Mouse (Mus musculus): ENCODE data around the gene Slc25a12. TPM values are rescaled to one million over a fixed set of nuclear protein-coding genes. Genes with fewer than 3 reads are reported as not detected.

Slc25a12 gene
- total RNA-seq, 2 experiments from 2014 or later: 175 to 176 TPM

- DNase-seq: no peak
Observed at GRCm38 (mm10) chr2:71246096-71246495, 121.5 kb downstream of the Slc25a12 start.

- DNase-seq: no peak
Observed at GRCm38 (mm10) chr2:71245416-71245815, 122.1 kb downstream of the Slc25a12 start.

GRCm38 (mm10) chr2:71244807-71245206, 122.7 kb downstream of the Slc25a12 start:
- no peak for DNase-seq

GRCm38 (mm10) chr2:71243058-71243672, 124.4 kb downstream of the Slc25a12 start:
- DNase-seq: no peak

- DNase-seq: no peak
Observed at GRCm38 (mm10) chr2:71242180-71242579, 125.4 kb downstream of the Slc25a12 start.

GRCm38 (mm10) chr2:71241505-71241904, 126.0 kb downstream of the Slc25a12 start:
- no peak for DNase-seq

- DNase-seq: no peak
Observed at GRCm38 (mm10) chr2:71236009-71236408, 131.5 kb downstream of the Slc25a12 start.

GRCm38 (mm10) chr2:71235420-71235819, 132.1 kb downstream of the Slc25a12 start:
- DNase-seq: no peak

GRCm38 (mm10) chr2:71232976-71233375, 134.6 kb downstream of the Slc25a12 start:
- DNase-seq: no peak

- no peak for DNase-seq
Observed at GRCm38 (mm10) chr2:71231951-71232350, 135.6 kb downstream of the Slc25a12 start.

- DNase-seq: no peak
Observed at GRCm38 (mm10) chr2:71229603-71230002, 137.9 kb downstream of the Slc25a12 start.

GRCm38 (mm10) chr2:71227398-71227797, 140.2 kb downstream of the Slc25a12 start:
- no peak for DNase-seq

Other genes starting within 250 kb of the Slc25a12 start
- gene Cybrd1, start 249.8 kb downstream of the Slc25a12 start, total RNA-seq (2021): 1 to 10 TPM; 1.2 to 1.3 TPM
- 10 to 100 TPM; 96.0 to 99.1 TPM for gene Dync1i2, start 156.0 kb downstream of the Slc25a12 start, total RNA-seq (2021)
- gene Hat1, start 21.2 kb upstream of the Slc25a12 start, total RNA-seq (2021): 10 to 100 TPM; 75.3 to 76.0 TPM
- gene Metap1d, start 85.5 kb upstream of the Slc25a12 start, total RNA-seq (2021): 10 to 100 TPM; 35.1 to 37.1 TPM
- gene Dlx1, start 160.4 kb upstream of the Slc25a12 start, total RNA-seq (2021): under 1 TPM; 0.14 to 0.43 TPM
- gene Dlx2, start 179.0 kb upstream of the Slc25a12 start, total RNA-seq (2021): under 1 TPM in 1 of 2 experiments, not detected in 1; 0.11 TPM